Mouse (Mus musculus): Measurements from ENCODE around the gene Mdm2.

DNA sequence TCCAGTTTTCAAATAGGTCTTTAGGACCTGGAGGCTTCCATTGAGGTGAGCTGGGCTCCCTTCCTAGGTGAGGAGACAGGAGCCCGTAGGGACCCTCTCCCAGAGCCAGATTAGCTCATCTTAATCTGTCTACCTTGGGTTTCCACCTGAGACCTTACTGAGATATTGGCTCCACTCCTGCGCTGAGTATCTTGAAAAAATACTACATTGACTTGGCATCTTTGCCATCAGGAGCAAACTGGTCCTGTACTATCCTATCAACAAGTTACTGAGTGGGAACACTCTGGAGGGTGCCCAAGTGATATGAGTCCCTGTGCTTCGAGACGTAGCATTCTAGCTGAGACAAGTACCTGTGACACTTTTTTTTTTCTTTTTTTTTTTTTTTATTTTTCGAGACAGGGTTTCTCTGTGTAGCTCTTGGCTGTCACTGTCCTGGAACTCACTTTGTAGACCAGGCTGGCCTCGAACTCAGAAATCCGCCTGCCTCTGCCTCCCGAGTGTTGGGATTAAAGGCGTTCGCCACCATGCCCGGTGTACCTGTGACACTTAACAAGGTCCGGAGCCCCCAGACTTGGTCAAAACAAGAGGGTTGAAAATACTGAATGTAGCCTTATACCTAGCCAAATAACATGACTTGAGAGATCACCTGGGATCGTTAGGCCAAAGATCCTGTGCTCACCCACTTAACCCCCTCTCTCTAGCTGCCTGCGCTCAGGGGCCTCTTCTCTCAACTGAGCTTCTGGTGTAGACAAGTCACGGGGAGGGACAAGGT is 67.9 kb downstream of the Mdm2 start:
- TF ChIP-seq POLR2A (IDR thresholded peaks at IDR 0.05; ENCODE audit: borderline replicate concordance, control insufficient read depth, low read depth, low read length) (no peak), CTCF (IDR thresholded peaks at IDR 0.05; ENCODE audit: control insufficient read depth, insufficient read depth, low read length) (no peak)
